Mouse (Mus musculus): ENCODE results near the gene Gm11555.

DNA sequence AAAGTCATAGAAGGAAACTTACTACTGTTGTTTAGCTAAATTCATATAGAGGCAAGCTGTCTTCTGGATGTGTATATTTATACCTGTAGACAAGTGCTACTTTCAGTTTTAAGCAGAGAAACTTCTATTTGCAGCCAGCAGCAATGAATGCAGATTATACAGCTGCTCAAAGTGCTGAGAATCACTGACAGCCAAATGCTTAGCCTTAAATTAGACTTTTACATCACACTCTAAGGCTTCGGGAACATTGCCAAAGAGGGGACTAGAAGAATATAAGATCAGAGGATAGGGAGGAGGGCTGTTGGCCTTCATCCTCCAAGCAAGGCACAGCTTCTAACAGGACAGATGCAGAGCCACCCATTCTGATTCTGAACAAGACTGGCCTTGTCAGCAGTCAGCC lies 12.9 kb downstream of the Gm11555 start:
- no peak for TF ChIP-seq CTCF (IDR thresholded peaks at IDR 0.05)
- no peak for TF ChIP-seq EP300 (IDR thresholded peaks at IDR 0.05)
